Mouse (Mus musculus): ENCODE measurements around the gene Taok1. TPM values are rescaled to one million over a fixed set of nuclear protein-coding genes. Genes with fewer than 3 reads are reported as not detected.

Gene Taok1
- polyA plus RNA-seq, 1 experiment: 0.13 TPM

GRCm38 (mm10) chr11:77514281-77514831 is 93.3 kb downstream of the Taok1 start:
- H3K9me3 ChIP-seq (ENCODE audit: control insufficient read depth, low read length): peaks cover 9% of the 10 kb centered on the region
- peaks cover 64% of the 10 kb centered on the region for H3K27me3 ChIP-seq (ENCODE audit: control insufficient read depth)
- H3K4me3 ChIP-seq (replicated peaks): peak overlapping the region; percentile 83
- TF ChIP-seq TAL1 (IDR thresholded peaks at IDR 0.05; ENCODE audit: low read length): peak; percentile 29; the same call in 1 of the 3 replicates
- TF ChIP-seq GATA1 (IDR thresholded peaks at IDR 0.05; ENCODE audit: low read length): peak; percentile 46
- peaks cover 39% of the 10 kb centered on the region for H3K4me1 ChIP-seq (ENCODE audit: control insufficient read depth)
- no peaks in the 10 kb centered on the region for H3K36me3 ChIP-seq (ENCODE audit: control insufficient read depth)

GRCm38 (mm10) chr11:77513811-77514170 is 93.8 kb downstream of the Taok1 start:
- peaks cover 59% of the 10 kb centered on the region for H3K27me3 ChIP-seq (ENCODE audit: control insufficient read depth)
- peaks cover 9% of the 10 kb centered on the region for H3K9me3 ChIP-seq (ENCODE audit: control insufficient read depth, low read length)
- peak overlapping the region; percentile 83 for H3K4me3 ChIP-seq (replicated peaks)
- peaks cover 39% of the 10 kb centered on the region for H3K4me1 ChIP-seq (ENCODE audit: control insufficient read depth)
- no peaks in the 10 kb centered on the region for H3K36me3 ChIP-seq (ENCODE audit: control insufficient read depth)
- TF ChIP-seq TAL1 (IDR thresholded peaks at IDR 0.05; ENCODE audit: low read length) (no peak), GATA1 (IDR thresholded peaks at IDR 0.05; ENCODE audit: low read length) (no peak)

DNA sequence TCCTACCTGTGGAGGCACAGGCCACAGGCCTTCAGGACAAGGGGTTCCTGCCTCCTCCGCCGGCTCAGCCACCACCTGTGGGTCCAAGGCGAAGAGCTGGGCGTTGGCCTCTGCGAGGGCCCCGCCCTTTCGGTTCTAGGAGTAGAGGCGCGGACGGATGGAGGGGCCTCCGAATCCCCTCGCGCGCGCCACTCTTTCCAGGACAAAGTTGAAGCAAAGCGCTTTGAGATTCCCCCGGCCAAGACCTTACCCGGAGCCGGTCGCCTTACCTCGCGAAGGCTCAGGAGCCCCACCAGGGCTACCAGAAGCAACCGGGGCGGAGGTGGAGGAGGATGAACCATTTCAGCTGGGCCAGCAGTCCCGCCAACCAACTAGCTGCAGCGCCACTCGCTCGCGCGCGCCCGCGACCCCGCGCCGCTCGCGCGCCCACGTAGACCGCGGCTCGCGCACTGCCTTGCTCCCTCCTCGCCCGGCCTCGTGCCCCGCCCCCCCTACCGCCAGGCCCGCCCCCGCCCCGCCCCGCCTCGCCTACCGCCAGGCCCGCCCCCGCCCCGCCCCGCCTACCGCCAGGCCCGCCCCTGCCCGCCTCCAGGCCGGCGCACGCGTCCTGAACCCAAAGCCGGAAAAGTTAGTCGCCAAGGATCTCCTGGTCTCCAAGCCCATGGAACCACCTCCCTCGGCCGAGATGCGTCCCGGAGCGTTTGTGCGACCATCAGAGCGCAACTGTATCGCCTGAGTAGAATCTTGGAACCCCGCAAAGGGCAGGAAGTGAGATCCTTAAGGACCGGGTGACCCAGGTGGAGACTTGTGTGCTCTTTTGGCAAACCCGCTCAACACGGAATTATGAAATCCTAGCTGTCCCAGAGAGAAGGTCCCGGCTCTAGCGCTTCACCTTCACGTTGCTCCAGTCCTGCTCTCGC is 94.5 kb downstream of the Taok1 start:
- Histone ChIP-seq H3K27me3 (ENCODE audit: control insufficient read depth) (peaks cover 52% of the 10 kb centered on the region), H3K4me3 (replicated peaks) (peak overlapping the region; percentile 83), H3K36me3 (ENCODE audit: control insufficient read depth) (no peaks in the 10 kb centered on the region), H3K9me3 (ENCODE audit: control insufficient read depth, low read length) (peaks cover 9% of the 10 kb centered on the region), H3K4me1 (ENCODE audit: control insufficient read depth) (peaks cover 45% of the 10 kb centered on the region)
- TF ChIP-seq TAL1 (IDR thresholded peaks at IDR 0.05; ENCODE audit: low read length) (no peak), GATA1 (IDR thresholded peaks at IDR 0.05; ENCODE audit: low read length) (no peak)

DNA sequence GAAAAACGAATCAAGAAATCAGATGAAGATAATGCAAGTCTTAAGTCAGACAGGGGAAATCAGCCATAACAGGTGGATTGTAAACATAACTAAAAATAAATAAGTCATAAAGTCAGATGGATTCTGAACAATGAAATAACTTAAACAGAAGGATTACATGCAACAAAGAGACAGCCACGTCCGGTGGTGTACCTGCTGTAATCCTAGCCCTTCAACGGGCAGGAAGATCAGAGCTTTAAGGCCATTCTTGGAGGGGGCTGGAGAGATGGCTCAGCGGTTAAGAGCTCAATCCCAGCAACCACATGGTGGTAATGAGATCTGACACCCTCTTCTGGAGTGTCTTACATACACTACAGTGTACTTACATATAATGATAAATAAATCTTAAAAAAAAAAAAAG is 96.3 kb downstream of the Taok1 start:
- TF ChIP-seq GATA1 (IDR thresholded peaks at IDR 0.05; ENCODE audit: low read length): no peak
- no peak for TF ChIP-seq TAL1 (IDR thresholded peaks at IDR 0.05; ENCODE audit: low read length)
- H3K9me3 ChIP-seq (ENCODE audit: control insufficient read depth, low read length): peaks cover 9% of the 10 kb centered on the region
- peaks cover 49% of the 10 kb centered on the region for H3K4me1 ChIP-seq (ENCODE audit: control insufficient read depth)
- H3K27me3 ChIP-seq (ENCODE audit: control insufficient read depth): peaks cover 34% of the 10 kb centered on the region
- peaks cover 14% of the 10 kb centered on the region for H3K36me3 ChIP-seq (ENCODE audit: control insufficient read depth)
- H3K4me3 ChIP-seq (replicated peaks): no peak overlapping the region

GRCm38 (mm10) chr11:77508068-77509021 is 99.3 kb downstream of the Taok1 start:
- H3K4me3 ChIP-seq (replicated peaks): peak overlapping the region; percentile 45
- TF ChIP-seq TAL1 (IDR thresholded peaks at IDR 0.05; ENCODE audit: low read length): no peak
- TF ChIP-seq GATA1 (IDR thresholded peaks at IDR 0.05; ENCODE audit: low read length): no peak
- H3K4me1 ChIP-seq (ENCODE audit: control insufficient read depth): peaks cover 26% of the 10 kb centered on the region
- peaks cover 4% of the 10 kb centered on the region for H3K27me3 ChIP-seq (ENCODE audit: control insufficient read depth)
- no peaks in the 10 kb centered on the region for H3K9me3 ChIP-seq (ENCODE audit: control insufficient read depth, low read length)
- H3K36me3 ChIP-seq (ENCODE audit: control insufficient read depth): peaks cover 44% of the 10 kb centered on the region

DNA sequence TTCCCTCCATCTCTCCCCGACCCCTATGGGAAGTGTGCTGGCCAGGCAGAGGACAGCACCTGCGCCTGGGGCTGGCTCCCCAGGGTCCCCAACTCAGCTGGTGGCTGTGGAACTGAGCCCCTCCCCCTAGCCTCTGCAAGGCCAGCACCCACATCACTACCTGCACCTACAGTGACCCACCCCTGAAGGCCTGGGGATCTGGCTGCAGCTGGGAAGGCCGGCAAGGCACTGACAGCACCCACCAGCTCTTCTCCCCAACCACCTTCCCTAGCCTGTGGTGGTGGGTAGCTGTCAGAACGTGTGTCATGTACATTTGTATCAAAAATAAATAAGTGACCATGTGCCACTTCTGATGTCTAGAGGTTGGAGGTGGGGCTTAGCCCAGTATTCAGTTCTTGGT is 100.2 kb downstream of the Taok1 start:
- Histone ChIP-seq H3K27me3 (ENCODE audit: control insufficient read depth) (peaks cover 2% of the 10 kb centered on the region), H3K36me3 (ENCODE audit: control insufficient read depth) (peaks cover 53% of the 10 kb centered on the region), H3K9me3 (ENCODE audit: control insufficient read depth, low read length) (no peaks in the 10 kb centered on the region), H3K4me1 (ENCODE audit: control insufficient read depth) (peaks cover 17% of the 10 kb centered on the region), H3K4me3 (replicated peaks) (no peak overlapping the region)
- TF ChIP-seq GATA1 (IDR thresholded peaks at IDR 0.05; ENCODE audit: low read length) (no peak), TAL1 (IDR thresholded peaks at IDR 0.05; ENCODE audit: low read length) (no peak)

GRCm38 (mm10) chr11:77506941-77507340 is 100.7 kb downstream of the Taok1 start:
- Histone ChIP-seq H3K36me3 (ENCODE audit: control insufficient read depth) (peaks cover 55% of the 10 kb centered on the region), H3K27me3 (ENCODE audit: control insufficient read depth) (no peaks in the 10 kb centered on the region; the same call in 1 of the 2 replicates), H3K4me3 (replicated peaks) (no peak overlapping the region), H3K9me3 (ENCODE audit: control insufficient read depth, low read length) (no peaks in the 10 kb centered on the region), H3K4me1 (ENCODE audit: control insufficient read depth) (peaks cover 14% of the 10 kb centered on the region)
- TF ChIP-seq GATA1 (IDR thresholded peaks at IDR 0.05; ENCODE audit: low read length) (no peak), TAL1 (IDR thresholded peaks at IDR 0.05; ENCODE audit: low read length) (no peak)

DNA sequence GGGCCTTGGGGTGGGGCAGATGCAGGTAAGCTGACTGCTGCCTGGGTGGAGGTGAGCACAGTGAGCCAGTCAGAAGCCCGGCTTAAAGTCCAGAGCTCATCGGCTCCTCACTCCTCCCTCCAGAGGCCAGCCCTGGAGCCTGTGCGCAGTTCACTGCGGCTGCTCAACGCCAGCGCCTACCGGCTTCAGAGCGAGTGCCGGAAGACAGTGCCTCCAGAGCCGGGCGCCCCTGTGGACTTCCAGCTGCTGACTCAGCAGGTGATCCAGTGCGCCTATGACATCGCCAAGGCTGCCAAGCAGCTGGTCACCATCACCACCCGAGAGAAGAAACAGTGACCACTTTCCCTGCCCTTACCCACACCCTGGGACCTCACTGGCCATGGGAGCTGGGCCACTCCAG is 101.3 kb downstream of the Taok1 start:
- Histone ChIP-seq H3K4me1 (ENCODE audit: control insufficient read depth) (peaks cover 14% of the 10 kb centered on the region), H3K4me3 (replicated peaks) (no peak overlapping the region), H3K36me3 (ENCODE audit: control insufficient read depth) (peaks cover 56% of the 10 kb centered on the region), H3K27me3 (ENCODE audit: control insufficient read depth) (no peaks in the 10 kb centered on the region; the same call in 1 of the 2 replicates), H3K9me3 (ENCODE audit: control insufficient read depth, low read length) (no peaks in the 10 kb centered on the region)
- TF ChIP-seq TAL1 (IDR thresholded peaks at IDR 0.05; ENCODE audit: low read length) (no peak), GATA1 (IDR thresholded peaks at IDR 0.05; ENCODE audit: low read length) (no peak)
